Mouse (Mus musculus) liver, embryonic 16.5 days (tissue): ENCODE data around the gene Gm10665. TPM values are rescaled to one million over a fixed set of nuclear protein-coding genes. Genes with fewer than 3 reads are reported as not detected.
"Not testable (repeated sequence)": the region's sequence is repeated elsewhere in the genome, so short reads cannot be mapped to it uniquely, and the experiment has no call there.

ENCODE experiments used
- ATAC-seq: fragments of 200-750 bp; cut with Nextera tagmentation; 2 replicates; pipeline ENCODE4 v1.8.0; 2017; ENCODE audit warnings: low read depth, mild to moderate bottlenecking, moderate number of reproducible peaks, moderate library complexity
- H3K27ac ChIP-seq: fragments of 300-500 bp; sonication (generic); 2 replicates; pipeline ENCODE4 v1.5.1; 2014; ENCODE audit warnings: mild to moderate bottlenecking, low read length
- H3K27me3 ChIP-seq: fragments of 300-500 bp; sonication (generic); 2 replicates; pipeline ENCODE4 v1.6.1; 2014; ENCODE audit warnings: low read depth, low read length, mixed read lengths; ENCODE audit not compliant: control insufficient read depth, insufficient read depth
- H3K36me3 ChIP-seq: fragments of 300-500 bp; sonication (generic); 2 replicates; pipeline ENCODE4 v1.6.1; 2014; ENCODE audit warnings: mild to moderate bottlenecking; ENCODE audit not compliant: control insufficient read depth, insufficient read depth
- H3K4me1 ChIP-seq: fragments of 300-500 bp; sonication (generic); 2 replicates; pipeline ENCODE4 v1.6.1; 2014; ENCODE audit warnings: low read depth, low read length, mixed read lengths; ENCODE audit not compliant: control insufficient read depth
- H3K4me2 ChIP-seq: fragments of 300-500 bp; sonication (generic); 2 replicates; pipeline ENCODE4 v1.6.1; 2014; ENCODE audit warnings: low read depth, low read length, mixed read lengths
- H3K4me3 ChIP-seq: fragments of 300-500 bp; sonication (generic); 2 replicates; pipeline ENCODE4 v1.5.1; 2014; ENCODE audit warnings: low read depth, mild to moderate bottlenecking, low read length
- H3K9ac ChIP-seq: fragments of 300-500 bp; sonication (generic); 2 replicates; pipeline ENCODE4 v1.6.1; 2014; ENCODE audit warnings: low read depth, low read length
- H3K9me3 ChIP-seq: fragments of 300-500 bp; sonication (generic); replicated peaks from 2 replicates; pipeline ENCODE4 v1.6.1; 2016; ENCODE audit warnings: low read length; ENCODE audit not compliant: control insufficient read depth
- WGBS: fragments of 180-500 bp; shearing (Covaris S2); extraction: QIAGEN DNeasy Blood & Tissue Kit; methylation state at CpG from one replicate; pipeline ENCODE4 v1.1.7; 2014; ENCODE audit not compliant: insufficient replicate concordance; 5-methylcytosine and 5-hydroxymethylcytosine counted together
- polyA plus RNA-seq: library from polyadenylated mRNA; unstranded; fragments of >200 nt; fragmentation: Nextera tagmentation; extraction: Ambion mirVana; gene quantifications from 2 replicates; pipeline ENCODE4 v1.2.1, GENCODE M21; 2015

Gm10665 gene
- not detected in 2 replicates for polyA plus RNA-seq

DNA sequence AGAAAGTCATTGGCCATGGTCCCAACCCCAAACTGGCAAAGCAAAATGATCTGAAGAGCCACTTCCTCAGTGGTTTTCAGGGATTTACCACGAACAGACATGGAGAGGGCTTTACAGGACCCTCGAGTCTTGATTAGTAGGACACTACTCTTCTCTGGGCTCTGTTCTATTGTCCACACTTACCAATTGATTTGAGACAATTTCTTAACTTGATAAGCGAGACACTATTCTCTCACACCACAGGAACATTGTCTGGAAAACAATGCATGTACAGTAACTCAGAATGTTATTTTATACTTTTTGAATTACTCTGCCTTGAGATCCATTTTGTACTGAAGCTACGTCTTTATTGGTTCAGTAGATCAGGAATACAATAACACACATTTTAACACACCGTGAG lies at the start of gene Gm10665:
Gene Gm10665 (minus strand): TSS at position 101 of the 400 bp plus-strand sequence.
- H3K4me3 ChIP-seq, H3K9me3 ChIP-seq, H3K36me3 ChIP-seq, H3K4me2 ChIP-seq, H3K4me1 ChIP-seq, H3K27me3 ChIP-seq, ATAC-seq, H3K27ac ChIP-seq, H3K9ac ChIP-seq: not testable (repeated sequence)
- no CpG with 5 or more reads among the region's 5 CpGs for WGBS

DNA sequence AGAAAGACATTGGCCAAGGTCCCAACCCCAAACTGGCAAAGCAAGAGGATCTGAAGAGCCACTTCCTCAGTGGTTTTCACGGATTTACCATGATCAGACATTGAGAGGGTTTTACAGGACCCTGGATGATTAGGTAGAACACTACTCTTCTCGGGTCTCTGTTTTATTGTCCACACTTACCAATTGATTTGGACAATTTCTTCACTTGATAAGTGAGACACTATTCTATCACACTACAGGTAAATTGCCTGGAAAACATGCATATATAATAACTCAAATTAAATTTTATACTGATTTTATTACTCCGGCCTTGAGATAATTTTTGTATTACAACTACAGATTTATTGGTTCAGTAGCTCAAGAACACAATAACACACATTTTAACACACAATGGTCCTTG lies 35.7 kb upstream of the Gm10665 start, which contains the start of gene Vmn1r151:
Gene Vmn1r151 (minus strand): TSS at position 101 of the 400 bp plus-strand sequence.
- H3K36me3 ChIP-seq, H3K4me3 ChIP-seq, H3K27me3 ChIP-seq, H3K9me3 ChIP-seq, H3K4me1 ChIP-seq, H3K4me2 ChIP-seq, H3K9ac ChIP-seq, H3K27ac ChIP-seq, ATAC-seq: not testable (repeated sequence)
- WGBS: 13% methylated on average over 1 of the region's 3 CpGs

DNA sequence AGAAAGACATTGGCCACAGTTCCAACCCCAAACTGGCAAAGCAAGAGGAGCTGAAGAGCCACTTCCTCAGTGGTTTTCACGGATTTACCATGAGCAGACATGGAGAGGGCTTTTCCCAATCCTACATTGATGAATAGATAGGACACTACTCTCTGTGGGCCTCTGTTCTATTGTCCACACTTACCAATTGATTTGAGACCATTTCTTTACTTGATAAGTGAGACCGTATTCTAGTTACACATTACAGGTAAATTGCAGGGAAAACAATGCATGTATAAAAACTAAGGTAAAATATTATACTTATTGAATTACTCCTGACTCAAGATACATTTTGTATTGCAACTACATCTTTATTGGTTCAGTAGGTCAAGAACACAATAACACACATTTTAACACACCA lies 25.7 kb downstream of the Gm10665 start, which contains the start of gene Vmn1r149:
Gene Vmn1r149 (minus strand): TSS at position 101 of the 400 bp plus-strand sequence.
- not testable (repeated sequence) for H3K4me3 ChIP-seq, H3K9ac ChIP-seq, H3K27ac ChIP-seq, H3K4me2 ChIP-seq, H3K27me3 ChIP-seq, H3K36me3 ChIP-seq, H3K9me3 ChIP-seq, ATAC-seq, H3K4me1 ChIP-seq
- no CpG with 5 or more reads among the region's 2 CpGs for WGBS

DNA sequence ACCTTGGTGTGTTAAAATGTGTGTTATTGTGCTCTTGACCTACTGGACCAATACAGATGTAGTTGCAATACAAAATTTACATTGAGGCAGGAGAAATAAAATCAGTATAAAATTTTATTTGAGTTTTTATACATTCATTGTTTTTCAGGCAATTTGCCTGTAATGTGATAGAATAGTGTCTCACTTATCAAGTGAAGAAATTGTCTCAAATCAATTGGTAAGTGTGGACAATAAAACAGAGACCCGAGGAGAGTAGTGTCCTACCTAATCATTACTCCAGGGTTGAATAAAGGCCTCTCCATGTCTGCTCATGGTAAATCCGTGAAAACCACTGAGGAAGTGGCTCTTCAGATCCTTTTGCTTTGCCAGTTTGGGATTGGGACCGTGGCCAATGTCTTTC lies 50.6 kb downstream of the Gm10665 start, which contains the start of gene Vmn1r148:
Gene Vmn1r148 (plus strand): TSS at position 301 of the 400 bp plus-strand sequence.
- WGBS: no CpG with 5 or more reads among the region's 3 CpGs
- H3K36me3 ChIP-seq, H3K27me3 ChIP-seq, ATAC-seq, H3K4me3 ChIP-seq, H3K27ac ChIP-seq, H3K9me3 ChIP-seq, H3K9ac ChIP-seq, H3K4me2 ChIP-seq, H3K4me1 ChIP-seq: not testable (repeated sequence)

Other genes starting within 250 kb of the Gm10665 start
- gene Gm8453, start 234.6 kb downstream of the Gm10665 start, polyA plus RNA-seq: not detected in 2 replicates
- gene Gm4187, start 134.4 kb downstream of the Gm10665 start, polyA plus RNA-seq: not detected in 2 replicates
- not detected in 2 replicates for gene Gm8660, start 93.0 kb downstream of the Gm10665 start, polyA plus RNA-seq
- gene Vmn1r148, start 50.5 kb downstream of the Gm10665 start, polyA plus RNA-seq: not detected in 2 replicates
- gene Vmn1r149, start 25.8 kb downstream of the Gm10665 start, polyA plus RNA-seq: not detected in 2 replicates
- gene Vmn1r151, start 35.6 kb upstream of the Gm10665 start, polyA plus RNA-seq: not detected in 2 replicates
- gene Vmn1r152, start 58.9 kb upstream of the Gm10665 start, polyA plus RNA-seq: not detected in 2 replicates
- gene Gm8677, start 70.8 kb upstream of the Gm10665 start, polyA plus RNA-seq: not detected in 2 replicates
- gene Gm4201, start 101.3 kb upstream of the Gm10665 start, polyA plus RNA-seq: not detected in 2 replicates
- not detected in 2 replicates for gene Gm4565, start 124.1 kb upstream of the Gm10665 start, polyA plus RNA-seq
- not detected in 2 replicates for gene Vmn1r155, start 193.9 kb upstream of the Gm10665 start, polyA plus RNA-seq
- not detected in 2 replicates for gene Gm8693, start 228.2 kb upstream of the Gm10665 start, polyA plus RNA-seq